Mouse (Mus musculus) forebrain, embryonic 11.5 days (tissue): Measurements from ENCODE around the gene Spock1. TPM values are rescaled to one million over a fixed set of nuclear protein-coding genes. Genes with fewer than 3 reads are reported as not detected.

Experiments used
- ATAC-seq: fragments of 200-750 bp; cut with Nextera tagmentation; replicated peaks from 2 replicates; pipeline ENCODE4 v1.8.0; 2017; ENCODE audit warnings: moderate TSS enrichment; ENCODE audit not compliant: low FRiP score
- DNase-seq: peaks from one replicate; pipeline ENCODE4 v3.0.0-alpha.2; 2017; ENCODE audit warnings: low spot score
- H3K27ac ChIP-seq: fragments of 300-500 bp; sonication (generic); 2 replicates; pipeline ENCODE4 v1.5.1; 2014; ENCODE audit warnings: low read depth, low read length
- H3K27me3 ChIP-seq: fragments of 300-500 bp; sonication (generic); 2 replicates; pipeline ENCODE4 v1.6.1; 2014; ENCODE audit warnings: mild to moderate bottlenecking, low read length, mixed read lengths; ENCODE audit not compliant: control insufficient read depth, insufficient read depth
- H3K36me3 ChIP-seq: fragments of 300-500 bp; sonication (generic); 2 replicates; pipeline ENCODE4 v1.6.1; 2014; ENCODE audit warnings: mild to moderate bottlenecking, low read length, moderate library complexity, mixed read lengths; ENCODE audit not compliant: control insufficient read depth, insufficient read depth
- H3K4me1 ChIP-seq: fragments of 300-500 bp; sonication (generic); replicated peaks from 2 replicates; pipeline ENCODE4 v1.6.1; 2014; ENCODE audit warnings: low read length, mixed read lengths; ENCODE audit not compliant: control insufficient read depth, insufficient read depth
- H3K4me2 ChIP-seq: fragments of 300-500 bp; sonication (generic); 2 replicates; pipeline ENCODE4 v1.6.1; 2014; ENCODE audit warnings: low read depth, mild to moderate bottlenecking, low read length, moderate library complexity, mixed read lengths; ENCODE audit not compliant: severe bottlenecking
- H3K4me3 ChIP-seq: fragments of 300-500 bp; sonication (generic); 2 replicates; pipeline ENCODE4 v1.5.1; 2014; ENCODE audit warnings: low read depth, low read length
- H3K9ac ChIP-seq: fragments of 300-500 bp; sonication (generic); 2 replicates; pipeline ENCODE4 v1.6.1; 2014; ENCODE audit warnings: low read length
- H3K9me3 ChIP-seq: fragments of 300-500 bp; sonication (generic); 2 replicates; pipeline ENCODE4 v1.6.1; 2016; ENCODE audit warnings: low read length, mixed read lengths; ENCODE audit not compliant: control insufficient read depth
- WGBS: fragments of 180-500 bp; shearing (Covaris S2); extraction: QIAGEN DNeasy Blood & Tissue Kit; methylation state at CpG from one replicate; pipeline ENCODE4 v1.1.7; 2014; 5-methylcytosine and 5-hydroxymethylcytosine counted together
- polyA plus RNA-seq: library from polyadenylated mRNA; unstranded; fragments of >200 nt; fragmentation: Nextera tagmentation; extraction: Ambion mirVana; gene quantifications from 2 replicates; pipeline ENCODE4 v1.2.1, GENCODE M21; 2014

The Spock1 gene
- polyA plus RNA-seq, 1 experiment from 2014 or later: 4.0 TPM

GRCm38 (mm10) chr13:57648784-57649183 is 259.3 kb downstream of the Spock1 start:
- H3K4me1 ChIP-seq: no peaks in the 10 kb centered on the region
- no peak overlapping the region for H3K4me2 ChIP-seq
- no peak overlapping the region for H3K9ac ChIP-seq
- H3K4me3 ChIP-seq: no peak overlapping the region
- DNase-seq (no peak), ATAC-seq (no peak)
- H3K27ac ChIP-seq: no peak overlapping the region
- no peaks in the 10 kb centered on the region for H3K27me3 ChIP-seq
- H3K9me3 ChIP-seq: no peaks in the 10 kb centered on the region
- no peaks in the 10 kb centered on the region for H3K36me3 ChIP-seq
- 90% methylated on average over 2 of the region's 2 CpGs for WGBS

- no peak overlapping the region for H3K9ac ChIP-seq
- ATAC-seq (no peak), DNase-seq (no peak)
- H3K4me3 ChIP-seq: no peak overlapping the region
- no peaks in the 10 kb centered on the region for H3K36me3 ChIP-seq
- no peaks in the 10 kb centered on the region for H3K27me3 ChIP-seq
- H3K4me1 ChIP-seq: no peaks in the 10 kb centered on the region
- WGBS: 81% methylated on average over 4 of the region's 4 CpGs
- no peak overlapping the region for H3K4me2 ChIP-seq
- H3K27ac ChIP-seq: no peak overlapping the region
- H3K9me3 ChIP-seq: no peaks in the 10 kb centered on the region
Measured at GRCm38 (mm10) chr13:57647456-57647855, 260.7 kb downstream of the Spock1 start.

- 87% methylated on average over 12 of the region's 12 CpGs for WGBS
Measured at GRCm38 (mm10) chr13:57643036-57643435, 265.1 kb downstream of the Spock1 start.

GRCm38 (mm10) chr13:57641649-57642048 is 266.5 kb downstream of the Spock1 start:
- H3K9ac ChIP-seq: no peak overlapping the region
- no peaks in the 10 kb centered on the region for H3K27me3 ChIP-seq
- no peaks in the 10 kb centered on the region for H3K36me3 ChIP-seq
- no peak overlapping the region for H3K27ac ChIP-seq
- no peak overlapping the region for H3K4me2 ChIP-seq
- H3K4me3 ChIP-seq: no peak overlapping the region
- no peaks in the 10 kb centered on the region for H3K4me1 ChIP-seq
- ATAC-seq (no peak), DNase-seq (no peak)
- WGBS: 84% methylated on average over 4 of the region's 4 CpGs
- no peaks in the 10 kb centered on the region for H3K9me3 ChIP-seq

More at GRCm38 (mm10) chr13:57643036-57643435, 265.1 kb downstream of the Spock1 start:
- Histone ChIP-seq H3K4me1 (no peaks in the 10 kb centered on the region), H3K36me3 (no peaks in the 10 kb centered on the region), H3K9me3 (no peaks in the 10 kb centered on the region), H3K9ac (no peak overlapping the region), H3K27ac (no peak overlapping the region), H3K4me3 (no peak overlapping the region), H3K27me3 (no peaks in the 10 kb centered on the region), H3K4me2 (no peak overlapping the region)
- no peak for DNase-seq
- ATAC-seq: no peak

GRCm38 (mm10) chr13:57640968-57641367 is 267.2 kb downstream of the Spock1 start:
- DNase-seq (no peak), ATAC-seq (no peak)
- no peaks in the 10 kb centered on the region for H3K9me3 ChIP-seq
- no peak overlapping the region for H3K9ac ChIP-seq
- no peak overlapping the region for H3K4me2 ChIP-seq
- H3K27me3 ChIP-seq: no peaks in the 10 kb centered on the region
- H3K36me3 ChIP-seq: no peaks in the 10 kb centered on the region
- H3K27ac ChIP-seq: no peak overlapping the region
- WGBS: 87% methylated on average over 2 of the region's 2 CpGs
- no peaks in the 10 kb centered on the region; the same call in 1 of the 2 replicates for H3K4me1 ChIP-seq
- H3K4me3 ChIP-seq: no peak overlapping the region

GRCm38 (mm10) chr13:57638820-57639219 is 269.3 kb downstream of the Spock1 start:
- no peaks in the 10 kb centered on the region for H3K27me3 ChIP-seq
- no peaks in the 10 kb centered on the region for H3K9me3 ChIP-seq
- no peaks in the 10 kb centered on the region for H3K36me3 ChIP-seq
- H3K4me1 ChIP-seq: no peaks in the 10 kb centered on the region; the same call in 1 of the 2 replicates
- no peak overlapping the region for H3K4me2 ChIP-seq
- ATAC-seq (no peak), DNase-seq (no peak)
- no peak overlapping the region for H3K27ac ChIP-seq
- H3K9ac ChIP-seq: no peak overlapping the region
- H3K4me3 ChIP-seq: no peak overlapping the region
- WGBS: 87% methylated on average over 5 of the region's 5 CpGs

- H3K27me3 ChIP-seq: no peaks in the 10 kb centered on the region
- no peak overlapping the region for H3K27ac ChIP-seq
- no peaks in the 10 kb centered on the region for H3K36me3 ChIP-seq
- no peak overlapping the region for H3K4me2 ChIP-seq
- no peak overlapping the region for H3K9ac ChIP-seq
- WGBS: 87% methylated on average over 15 of the region's 15 CpGs
- no peaks in the 10 kb centered on the region; the same call in 1 of the 2 replicates for H3K4me1 ChIP-seq
- H3K9me3 ChIP-seq: no peaks in the 10 kb centered on the region
- no peak overlapping the region for H3K4me3 ChIP-seq
- DNase-seq (no peak), ATAC-seq (no peak)
Measured at GRCm38 (mm10) chr13:57637606-57638132, 270.5 kb downstream of the Spock1 start.

- DNase-seq (no peak), ATAC-seq (no peak)
- H3K9me3 ChIP-seq: no peaks in the 10 kb centered on the region
- no peak overlapping the region for H3K4me3 ChIP-seq
- no peak overlapping the region for H3K27ac ChIP-seq
- no peaks in the 10 kb centered on the region; the same call in 1 of the 2 replicates for H3K4me1 ChIP-seq
- H3K9ac ChIP-seq: no peak overlapping the region
- H3K36me3 ChIP-seq: no peaks in the 10 kb centered on the region
- WGBS: 89% methylated on average over 10 of the region's 10 CpGs
- H3K27me3 ChIP-seq: no peaks in the 10 kb centered on the region
- H3K4me2 ChIP-seq: no peak overlapping the region
Measured at GRCm38 (mm10) chr13:57637080-57637572, 271.0 kb downstream of the Spock1 start.
